Mouse (Mus musculus) CH12.LX (cell line): Measurements from ENCODE around the gene Hpse2. TPM values are rescaled to one million over a fixed set of nuclear protein-coding genes. Genes with fewer than 3 reads are reported as not detected.

ENCODE experiments used
- DNase-seq: peaks from one replicate; pipeline ENCODE4 v3.0.0-alpha.2; 2013; ENCODE audit errors: extremely low read depth
- H3K27ac ChIP-seq: 2 replicates; pipeline ENCODE4 v1.5.1; 2012; ENCODE audit warnings: low read depth, mild to moderate bottlenecking, control low read depth, moderate library complexity; ENCODE audit not compliant: insufficient read depth
- H3K27me3 ChIP-seq: replicated peaks from 2 replicates; pipeline ENCODE3; 2012; ENCODE audit warnings: inconsistent platforms
- H3K36me3 ChIP-seq, 2 experiments: replicated peaks in 1 of 2; 2 replicates each; pipeline versions ENCODE3 to v1.6.1; 2012; ENCODE audit warnings: inconsistent platforms in 1 of 2, low read length in 1 of 2, mild to moderate bottlenecking in 1 of 2, mixed read lengths in 1 of 2, moderate library complexity in 1 of 2; ENCODE audit not compliant: control insufficient read depth in 1 of 2, insufficient read depth in 1 of 2
- H3K4me1 ChIP-seq, 2 experiments: 2 replicates each; pipeline ENCODE4 v1.6.1; 2012; ENCODE audit warnings: inconsistent platforms in 1 of 2, moderate library complexity in 1 of 2; ENCODE audit not compliant: insufficient read depth in 2 of 2, control insufficient read depth in 1 of 2
- H3K4me2 ChIP-seq: 2 replicates; pipeline ENCODE4 v1.6.1; 2012; ENCODE audit warnings: low read depth, mild to moderate bottlenecking, control low read depth; ENCODE audit not compliant: poor library complexity, insufficient read depth, severe bottlenecking
- H3K4me3 ChIP-seq, 3 experiments: fragments of 150-350 bp in 1 of 3; sonication (generic) in 1 of 3; replicated peaks in 1 of 3; 2 replicates each; pipeline versions ENCODE3 to v1.5.1; 2011 to 2012; ENCODE audit warnings: low read depth in 2 of 3, low read length in 2 of 3, mild to moderate bottlenecking in 2 of 3, moderate library complexity in 2 of 3, control low read depth in 1 of 3, improper control_type of control experiment in 1 of 3, inconsistent platforms in 1 of 3, mixed read lengths in 1 of 3; ENCODE audit not compliant: poor library complexity in 1 of 3
- H3K79me2 ChIP-seq: replicated peaks from 2 replicates; pipeline ENCODE4 v1.6.1; 2012; ENCODE audit warnings: mild to moderate bottlenecking, moderate library complexity; ENCODE audit not compliant: control insufficient read depth, poor library complexity, insufficient read depth, severe bottlenecking; ENCODE audit errors: extremely low read depth
- H3K9ac ChIP-seq: 2 replicates; pipeline ENCODE4 v1.6.1; 2012; ENCODE audit warnings: low read depth, mild to moderate bottlenecking, control low read depth, moderate library complexity; ENCODE audit not compliant: insufficient read depth
- H3K9me3 ChIP-seq: replicated peaks from 2 replicates; pipeline ENCODE3; 2012; ENCODE audit warnings: low read length, inconsistent platforms, mixed read lengths
- BHLHE40 ChIP-seq: IDR thresholded peaks from 2 replicates; pipeline ENCODE4 v1.6.1; 2011; ENCODE audit warnings: mild to moderate bottlenecking, low read depth, low read length, improper control_type of control experiment
- EP300 ChIP-seq: IDR thresholded peaks from 2 replicates; pipeline ENCODE4 v1.6.1; 2011; ENCODE audit warnings: low read length, improper control_type of control experiment
- HCFC1 ChIP-seq: IDR thresholded peaks from 2 replicates; pipeline ENCODE4 v1.6.1; 2012; ENCODE audit warnings: low read depth, mild to moderate bottlenecking, inconsistent platforms, low read length, improper control_type of control experiment
- IRF4 ChIP-seq: IDR thresholded peaks from 2 replicates; pipeline ENCODE4 v1.6.1; 2014; ENCODE audit warnings: low read depth, mild to moderate bottlenecking, inconsistent platforms, low read length, improper control_type of control experiment
- JUN ChIP-seq: IDR thresholded peaks from 2 replicates; pipeline ENCODE4 v1.6.1; 2011; ENCODE audit warnings: low read depth, mild to moderate bottlenecking, low read length, improper control_type of control experiment, moderate library complexity; ENCODE audit not compliant: insufficient read depth
- KAT2A ChIP-seq: IDR thresholded peaks from 2 replicates; pipeline ENCODE4 v1.6.1; 2012; ENCODE audit warnings: low read length, improper control_type of control experiment, inconsistent platforms; ENCODE audit not compliant: insufficient replicate concordance
- MAFK ChIP-seq: IDR thresholded peaks from 2 replicates; pipeline ENCODE4 v1.6.1; 2011; ENCODE audit warnings: low read length, improper control_type of control experiment; ENCODE audit not compliant: insufficient replicate concordance
- MAX ChIP-seq: IDR thresholded peaks from 2 replicates; pipeline ENCODE4 v1.6.1; 2011; ENCODE audit warnings: low read length, improper control_type of control experiment
- MAZ ChIP-seq: IDR thresholded peaks from 2 replicates; pipeline ENCODE4 v1.6.1; 2012; ENCODE audit warnings: low read depth, mild to moderate bottlenecking, inconsistent platforms, low read length, improper control_type of control experiment, moderate library complexity
- MXI1 ChIP-seq: IDR thresholded peaks from 2 replicates; pipeline ENCODE4 v1.6.1; 2011; ENCODE audit warnings: mild to moderate bottlenecking, low read depth, low read length, improper control_type of control experiment
- MYC ChIP-seq: IDR thresholded peaks from 2 replicates; pipeline ENCODE4 v1.6.1; 2011; ENCODE audit warnings: low read depth, mild to moderate bottlenecking, improper control_type of control experiment, low read length
- NELFE ChIP-seq: IDR thresholded peaks from 2 replicates; pipeline ENCODE4 v1.6.1; 2011; ENCODE audit warnings: low read depth, low read length, improper control_type of control experiment
- NRF1 ChIP-seq: IDR thresholded peaks from 2 replicates; pipeline ENCODE4 v1.6.1; 2014; ENCODE audit warnings: low read depth, mild to moderate bottlenecking, inconsistent platforms, low read length, improper control_type of control experiment, moderate library complexity
- PAX5 ChIP-seq: IDR thresholded peaks from 2 replicates; pipeline ENCODE4 v1.6.1; 2012; ENCODE audit warnings: low read length, inconsistent platforms, mixed read lengths
- POLR2A ChIP-seq: IDR thresholded peaks from 2 replicates; pipeline ENCODE4 v1.6.1; 2011; ENCODE audit warnings: low read depth, mild to moderate bottlenecking, improper control_type of control experiment, low read length
- POLR2AphosphoS2 ChIP-seq: IDR thresholded peaks from 2 replicates; pipeline ENCODE4 v1.6.1; 2011; ENCODE audit warnings: low read depth, low read length, improper control_type of control experiment
- RAD21 ChIP-seq: IDR thresholded peaks from 2 replicates; pipeline ENCODE4 v1.6.1; 2011; ENCODE audit warnings: low read depth, mild to moderate bottlenecking, low read length, improper control_type of control experiment, moderate library complexity
- RCOR1 ChIP-seq: conservative IDR thresholded peaks from 2 replicates; pipeline ENCODE4 v1.6.1; 2012; ENCODE audit warnings: low read depth, mild to moderate bottlenecking, inconsistent platforms, low read length, improper control_type of control experiment
- SIN3A ChIP-seq: IDR thresholded peaks from 2 replicates; pipeline ENCODE4 v1.6.1; 2012; ENCODE audit warnings: low read length, improper control_type of control experiment, inconsistent platforms
- SMC3 ChIP-seq: IDR thresholded peaks from 2 replicates; pipeline ENCODE4 v1.6.1; 2011; ENCODE audit warnings: low read depth, low read length, improper control_type of control experiment
- TBP ChIP-seq: conservative IDR thresholded peaks from 2 replicates; pipeline ENCODE4 v1.6.1; 2011; ENCODE audit warnings: low read depth, low read length, improper control_type of control experiment
- TCF12 ChIP-seq: IDR thresholded peaks from 2 replicates; pipeline ENCODE4 v1.6.1; 2014; ENCODE audit warnings: low read depth, mild to moderate bottlenecking, inconsistent platforms, low read length, improper control_type of control experiment
- UBTF ChIP-seq: IDR thresholded peaks from 2 replicates; pipeline ENCODE4 v1.6.1; 2012; ENCODE audit warnings: low read depth, mild to moderate bottlenecking, inconsistent platforms, low read length, improper control_type of control experiment, moderate library complexity
- ZC3H11A ChIP-seq: IDR thresholded peaks from 2 replicates; pipeline ENCODE4 v1.6.1; 2012; ENCODE audit warnings: low read depth, mild to moderate bottlenecking, inconsistent platforms, low read length, improper control_type of control experiment
- ZKSCAN1 ChIP-seq: IDR thresholded peaks from 2 replicates; pipeline ENCODE4 v1.6.1; 2012; ENCODE audit warnings: low read depth, inconsistent platforms, low read length, improper control_type of control experiment, borderline replicate concordance
- ZMIZ1 ChIP-seq: IDR thresholded peaks from 2 replicates; pipeline ENCODE4 v1.6.1; 2012; ENCODE audit warnings: low read depth, mild to moderate bottlenecking, inconsistent platforms, low read length, improper control_type of control experiment
- ZNF384 ChIP-seq: IDR thresholded peaks from 2 replicates; pipeline ENCODE4 v1.6.1; 2012; ENCODE audit warnings: low read depth, low read length, improper control_type of control experiment, inconsistent platforms
- dilution Hi-C: fragments of 300-500 bp; cut with MboI; formaldehyde crosslinking; loops from 2 replicates; pipeline ENCODE4 v1.14.3; 2020; ENCODE audit warnings: low sequenced_read_pairs; ENCODE audit not compliant: extremely low pct_unique_long_range_greater_than_20kb, extremely low pct_ligation_motif_present
- in situ Hi-C: fragments of 300-500 bp; cut with MboI; formaldehyde crosslinking; loops from 3 replicates; pipeline ENCODE4 v1.14.3; 2019; ENCODE audit warnings: low sequenced_read_pairs, low pct_ligation_motif_present, low pct_unique_long_range_greater_than_20kb, mixed read lengths
- polyA plus RNA-seq: library from polyadenylated mRNA; unstranded; fragments of >175 nt; gene quantifications from 2 replicates; pipeline ENCODE4 v1.2.1, GENCODE M21; 2012; ENCODE audit warnings: low read depth; ENCODE audit not compliant: insufficient read length
- total RNA-seq, 2 experiments: library from RNA; depleted of rRNA; stranded (reverse); fragments of 300-350 nt in 1 of 2; fragments of >200 nt in 1 of 2; gene quantifications; 2 replicates each; pipeline ENCODE4 v1.2.3; 2012 to 2014

Gene Hpse2
- total and polyA plus RNA-seq, 3 experiments: not detected

GRCm38 (mm10) chr19:42937544-42937943 lies 450.6 kb downstream of the Hpse2 start:
- Histone ChIP-seq H3K79me2 (no peaks in the 10 kb centered on the region), H3K9me3 (peaks cover 7% of the 10 kb centered on the region), H3K36me3 (no peaks in the 10 kb centered on the region), H3K4me1 (no peaks in the 10 kb centered on the region)
- dilution Hi-C loops: no loop called here
- no peak for TF ChIP-seq HCFC1
- no peak for TF ChIP-seq MAZ
- TF ChIP-seq MAX: no peak
- TF ChIP-seq RCOR1: no peak
- TF ChIP-seq JUN: no peak
- TF ChIP-seq MAFK: no peak
- no peak for TF ChIP-seq PAX5
- no peak for TF ChIP-seq ZMIZ1
- TF ChIP-seq MXI1: no peak
- TF ChIP-seq TBP: no peak
- no peak for TF ChIP-seq ZC3H11A
- no peak for TF ChIP-seq POLR2A
- no peak for TF ChIP-seq RAD21
- no peak for TF ChIP-seq EP300
- TF ChIP-seq NRF1: no peak
- no peak for TF ChIP-seq POLR2AphosphoS2
- no peak for TF ChIP-seq UBTF
- TF ChIP-seq ZNF384: no peak
- TF ChIP-seq, all 38 proteins: peak for 0
- Histone ChIP-seq H3K27ac (no peak overlapping the region), H3K4me2 (no peak overlapping the region), H3K27me3 (no peaks in the 10 kb centered on the region), H3K4me3 (no peak overlapping the region), H3K9ac (no peak overlapping the region)
- DNase-seq: no peak
- in situ Hi-C loops: no loop called here

- no peak overlapping the region for H3K4me2 ChIP-seq
- dilution Hi-C loops: no loop called here
These were observed 451.4 kb downstream of the Hpse2 start for GRCm38 (mm10) chr19:42936661-42937193.

More at GRCm38 (mm10) chr19:42936661-42937193, 451.4 kb downstream of the Hpse2 start:
- no peak for DNase-seq
- H3K36me3 ChIP-seq: no peaks in the 10 kb centered on the region
- H3K27me3 ChIP-seq: no peaks in the 10 kb centered on the region
- no peaks in the 10 kb centered on the region for H3K79me2 ChIP-seq
- TF ChIP-seq MYC (no peak), UBTF (no peak), RAD21 (no peak), MXI1 (no peak), MAX (no peak), POLR2AphosphoS2 (no peak), TCF12 (no peak), ZNF384 (no peak), IRF4 (no peak), MAFK (no peak), ZKSCAN1 (no peak), NRF1 (no peak), NELFE (no peak), KAT2A (no peak), EP300 (no peak), PAX5 (no peak), SIN3A (no peak), BHLHE40 (no peak), SMC3 (no peak)
- H3K4me1 ChIP-seq: no peaks in the 10 kb centered on the region
- H3K27ac ChIP-seq: no peak overlapping the region
- H3K9me3 ChIP-seq: peaks cover 2% of the 10 kb centered on the region
- H3K4me3 ChIP-seq: no peak overlapping the region
- H3K9ac ChIP-seq: no peak overlapping the region
- in situ Hi-C loops: no loop called here
